ENCODE assay signal across 9 mouse cellular contexts in genomic region chr11:94928820-94929219, GRCm38 (mm10). TPM values are rescaled to one million over a fixed set of nuclear protein-coding genes. Genes with fewer than 3 reads are reported as not detected.
DNase-seq lines count a peak whose midpoint lies in the region; ATAC-seq and TF ChIP-seq lines count a peak whose summit lies in the region.
"Had no signal": no experiment of that assay in that cellular context is flagged by ENCODE, and none has a peak within 500 bp of the region (broad histone marks: within the 10 kb centered on the region; RNA-seq: fewer than 3 reads in every experiment).

No protein-coding gene starts in this region.

- ATAC-seq in forebrain, embryonic 15.5 days (replicated peaks) = peak; percentile 79

- no peak for TF ChIP-seq CTCF in thymus, adult 2 months (IDR thresholded peaks at IDR 0.05; ENCODE audit: borderline replicate concordance, control insufficient read depth, extremely low read depth, insufficient read depth, low read length, poor library complexity)
- TF ChIP-seq CTCF in spleen, adult 2 months (IDR thresholded peaks at IDR 0.05; ENCODE audit: extremely low read depth, insufficient read depth, insufficient read length, insufficient replicate concordance) = no peak

- H3K4me2 ChIP-seq in forebrain, embryonic 15.5 days (replicated peaks) = no peak overlapping the region

- no peak overlapping the region for H3K27ac ChIP-seq in thymus, adult 2 months (ENCODE audit: control insufficient read depth, insufficient read depth, low read length)
- no peak overlapping the region for H3K27ac ChIP-seq in forebrain, embryonic 15.5 days (replicated peaks)
- H3K27ac ChIP-seq in spleen, adult 2 months (ENCODE audit: insufficient read depth, low read length) = 0 out of 2 replicates have a peak overlapping the region, but pooled peaks have one; percentile 30

- peak; percentile 31 for DNase-seq in thymus, postnatal 0 days (ENCODE audit: low spot score)
- DNase-seq in thymus, adult 2 months = no peak
- DNase-seq in heart, postnatal 25 days (ENCODE audit: low spot score) = peak; percentile 84
- DNase-seq in kidney, postnatal 25 days = peak; percentile 82 to 88
- DNase-seq in lung, postnatal 36 days = peak; percentile 90
- peak in 1 of 2 experiments; percentile 22 for DNase-seq in spleen, adult 2 months (ENCODE audit: low read depth in 1 of 2, low spot score in 2 of 2)
- no peak for DNase-seq in c-Kit-positive CD71-positive TER-119-positive erythroid progenitor cells, embryonic 14.5 days (ENCODE audit: low spot score)

- H3K27me3 ChIP-seq in thymus, adult 2 months (ENCODE audit: control insufficient read depth, insufficient read depth, low read length) = no peaks in the 10 kb centered on the region; the same call in 1 of the 2 replicates
- 0 out of 2 replicates have a peak, but pooled peaks cover 6% of the 10 kb centered on the region for H3K27me3 ChIP-seq in forebrain, embryonic 15.5 days
- H3K27me3 ChIP-seq in spleen, adult 2 months (ENCODE audit: control insufficient read depth, insufficient read depth, low read length) = no peaks in the 10 kb centered on the region

- H3K4me3 ChIP-seq in thymus, adult 2 months (ENCODE audit: control insufficient read depth, insufficient read depth, low read length) = no peak overlapping the region
- H3K4me3 ChIP-seq in forebrain, embryonic 15.5 days = no peak overlapping the region
- no peak overlapping the region for H3K4me3 ChIP-seq in spleen, adult 2 months (ENCODE audit: extremely low read depth, insufficient read depth, insufficient read length)

- H3K4me1 ChIP-seq in thymus, adult 2 months (replicated peaks; ENCODE audit: control insufficient read depth, insufficient read depth, low read length) = peaks cover 8% of the 10 kb centered on the region
- peaks cover 12% of the 10 kb centered on the region for H3K4me1 ChIP-seq in forebrain, embryonic 15.5 days
- H3K4me1 ChIP-seq in spleen, adult 2 months (ENCODE audit: control insufficient read depth, insufficient read depth, insufficient read length) = no peaks in the 10 kb centered on the region

- H3K9ac ChIP-seq in forebrain, embryonic 15.5 days (replicated peaks) = no peak overlapping the region

- intact Hi-C loops in heart, postnatal 25 days (cut with DNase I) = no loop called here

- 10% methylated on average over 13 of the region's 13 CpGs for WGBS in thymus, adult 2 months
- WGBS in forebrain, embryonic 15.5 days = 7% methylated on average over 13 of the region's 13 CpGs
- 13% methylated on average over 13 of the region's 13 CpGs for WGBS in spleen, adult 2 months

- H3K9me3 ChIP-seq in forebrain, embryonic 15.5 days = no peaks in the 10 kb centered on the region

- H3K36me3 ChIP-seq in thymus, adult 2 months (ENCODE audit: control insufficient read depth, insufficient read depth, low read length) = no peaks in the 10 kb centered on the region
- no peaks in the 10 kb centered on the region for H3K36me3 ChIP-seq in forebrain, embryonic 15.5 days
- no peaks in the 10 kb centered on the region for H3K36me3 ChIP-seq in spleen, adult 2 months (ENCODE audit: control insufficient read depth, insufficient read depth, low read length)

- TF ChIP-seq POLR2A in thymus, adult 2 months (IDR thresholded peaks at IDR 0.05; ENCODE audit: control insufficient read depth, extremely low read depth, insufficient read depth, low read length, poor library complexity) = no peak
- TF ChIP-seq POLR2A in spleen, adult 2 months (IDR thresholded peaks at IDR 0.05; ENCODE audit: low read depth, low read length) = no peak

RNA-seq across cellular contexts. Expression of gene Col1a1, which starts 7.2 kb away (rescaled TPM):
- 64.3 and 68.9 TPM in 2 replicates for polyA plus RNA-seq in thymus, postnatal 0 days (2015; fragmentation: Nextera tagmentation; extraction: Ambion mirVana)
- 11.9 and 18.7 TPM in 2 replicates for polyA plus RNA-seq in thymus, adult 2 months (2012; rRNA removed)
- 40.2 and 40.5 TPM in 2 replicates for polyA plus RNA-seq in forebrain, embryonic 15.5 days (2015; fragmentation: Nextera tagmentation; extraction: Ambion mirVana)
- total RNA-seq in heart, postnatal 25 days (2021) = 100 to 1,000 TPM; 182 to 211 TPM
- 24.2 and 24.7 TPM in 2 replicates for polyA plus RNA-seq in spleen, adult 2 months (2012; rRNA removed)

RNA-seq across cellular contexts. Expression of gene Hils1, which starts 38.6 kb away (rescaled TPM):
- polyA plus RNA-seq in thymus, postnatal 0 days (2015; fragmentation: Nextera tagmentation; extraction: Ambion mirVana) = not detected in 2 replicates
- 0.12 TPM in 1 of 2 replicates, not detected in the other for polyA plus RNA-seq in thymus, adult 2 months (2012; rRNA removed)
- polyA plus RNA-seq in forebrain, embryonic 15.5 days (2015; fragmentation: Nextera tagmentation; extraction: Ambion mirVana) = not detected in 2 replicates
- total RNA-seq in heart, postnatal 25 days (2021) = not detected
- polyA plus RNA-seq in spleen, adult 2 months (2012; rRNA removed) = not detected in 2 replicates
- total RNA-seq: left cerebral cortex, postnatal 36 days had no signal

RNA-seq across cellular contexts. Expression of gene Sgca, which starts 47.3 kb away (rescaled TPM):
- polyA plus RNA-seq in thymus, postnatal 0 days (2015; fragmentation: Nextera tagmentation; extraction: Ambion mirVana) = 0.22 and 0.30 TPM in 2 replicates
- polyA plus RNA-seq in thymus, adult 2 months (2012; rRNA removed) = 6.3 and 59.1 TPM in 2 replicates
- polyA plus RNA-seq in forebrain, embryonic 15.5 days (2015; fragmentation: Nextera tagmentation; extraction: Ambion mirVana) = not detected in 2 replicates
- total RNA-seq in heart, postnatal 25 days (2021) = 100 to 1,000 TPM; 142 to 163 TPM
- 0.85 and 1.5 TPM in 2 replicates for polyA plus RNA-seq in spleen, adult 2 months (2012; rRNA removed)

Comparison
In these comparisons a context has a peak if more than half of its experiments do, and no peak if none do; other contexts are left out.
1. DNase-seq: peak in thymus, postnatal 0 days (single experiment), heart, postnatal 25 days (single experiment), kidney, postnatal 25 days (2 of 2) and lung, postnatal 36 days (single experiment); none in thymus, adult 2 months (single experiment) and c-Kit-positive CD71-positive TER-119-positive erythroid progenitor cells, embryonic 14.5 days (single experiment).